Mouse (Mus musculus) thymus, adult 2 months (tissue): ENCODE results near the gene Wsb1. TPM values are rescaled to one million over a fixed set of nuclear protein-coding genes. Genes with fewer than 3 reads are reported as not detected.

ENCODE experiments used
- DNase-seq: peaks from one replicate; pipeline ENCODE4 v3.0.0; 2021
- H3K27ac ChIP-seq: fragments of 200-500 bp; 2 replicates; pipeline ENCODE4 v1.5.1; 2012; ENCODE audit warnings: low read length, control low read depth; ENCODE audit not compliant: control insufficient read depth, insufficient read depth
- H3K27me3 ChIP-seq: fragments of 200-500 bp; 2 replicates; pipeline ENCODE4 v1.6.1; 2012; ENCODE audit warnings: mild to moderate bottlenecking, low read length, moderate library complexity, mixed read lengths; ENCODE audit not compliant: control insufficient read depth, insufficient read depth
- H3K36me3 ChIP-seq: fragments of 200-500 bp; 2 replicates; pipeline ENCODE4 v1.6.1; 2012; ENCODE audit warnings: mild to moderate bottlenecking, low read length, moderate library complexity; ENCODE audit not compliant: control insufficient read depth, insufficient read depth
- H3K4me1 ChIP-seq: fragments of 200-500 bp; replicated peaks from 2 replicates; pipeline ENCODE4 v1.6.1; 2012; ENCODE audit warnings: low read length; ENCODE audit not compliant: control insufficient read depth, insufficient read depth
- H3K4me3 ChIP-seq: fragments of 200-500 bp; 2 replicates; pipeline ENCODE4 v1.5.1; 2012; ENCODE audit warnings: mild to moderate bottlenecking, low read length, control low read depth, moderate library complexity; ENCODE audit not compliant: control insufficient read depth, insufficient read depth
- CTCF ChIP-seq: fragments of 200-500 bp; IDR thresholded peaks from 2 replicates; pipeline ENCODE4 v1.5.1; 2012; ENCODE audit warnings: mild to moderate bottlenecking, control low read depth, low read length, moderate library complexity, borderline replicate concordance; ENCODE audit not compliant: control insufficient read depth, poor library complexity, insufficient read depth; ENCODE audit errors: extremely low read depth
- POLR2A ChIP-seq: fragments of 200-500 bp; IDR thresholded peaks from 2 replicates; pipeline ENCODE4 v1.6.1; 2012; ENCODE audit warnings: mild to moderate bottlenecking, low read length, control low read depth, moderate library complexity; ENCODE audit not compliant: control insufficient read depth, poor library complexity, insufficient read depth; ENCODE audit errors: extremely low read depth
- WGBS: fragments of 180-500 bp; shearing (Covaris S2); methylation state at CpG from one replicate; pipeline ENCODE4 v1.1.7; 2018; 5-methylcytosine and 5-hydroxymethylcytosine counted together
- polyA plus RNA-seq: library from polyadenylated mRNA; depleted of rRNA; stranded (reverse); fragments of >200 nt; gene quantifications from 2 replicates; pipeline ENCODE4 v1.2.3, GENCODE M21; 2012

Wsb1 gene
- polyA plus RNA-seq, 1 experiment = 87.5 TPM

DNA sequence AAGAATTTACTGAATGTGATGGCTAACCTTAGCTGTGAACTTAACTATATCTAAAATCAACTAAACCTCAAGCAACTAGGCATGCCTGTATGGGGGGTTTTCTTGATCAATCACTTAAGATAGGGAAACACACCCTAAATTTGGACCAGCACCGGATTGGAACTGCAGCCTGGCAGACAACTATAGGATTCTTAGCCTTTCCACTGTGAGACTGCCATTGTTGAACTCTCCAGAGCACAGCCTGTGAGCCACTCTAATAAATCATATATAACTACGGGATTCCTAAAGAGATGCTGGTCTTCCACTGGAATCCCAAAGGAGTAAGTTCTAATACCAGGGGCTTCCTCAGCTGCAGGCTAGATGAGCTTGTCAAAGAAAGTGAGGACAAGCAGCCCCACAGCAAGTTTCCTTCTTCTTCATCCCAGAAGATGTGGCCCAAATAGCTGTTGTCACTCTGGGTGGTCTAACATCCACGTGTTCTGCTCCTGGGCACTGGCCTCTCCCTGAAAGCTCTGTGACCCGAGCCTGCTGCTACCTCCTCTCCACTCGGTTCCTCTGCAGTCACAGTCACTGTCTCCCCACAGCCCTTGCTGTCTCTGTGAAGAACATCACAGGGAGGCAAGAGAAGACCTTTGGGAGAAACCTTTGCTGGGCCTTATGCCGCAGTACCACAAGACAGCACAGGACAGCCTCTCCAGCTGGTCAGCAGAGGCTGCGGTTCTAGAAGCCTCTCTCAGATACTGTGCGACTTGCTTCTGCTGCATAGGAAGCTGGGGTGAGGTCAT, 28.9 kb downstream of the Wsb1 start:
- Histone ChIP-seq H3K27ac (no peak overlapping the region), H3K36me3 (no peaks in the 10 kb centered on the region), H3K27me3 (no peaks in the 10 kb centered on the region), H3K4me3 (no peak overlapping the region), H3K4me1 (peaks cover 9% of the 10 kb centered on the region)
- 93% methylated on average over 8 of the region's 8 CpGs for WGBS
- no peak for DNase-seq
- TF ChIP-seq CTCF (no peak), POLR2A (no peak)

DNA sequence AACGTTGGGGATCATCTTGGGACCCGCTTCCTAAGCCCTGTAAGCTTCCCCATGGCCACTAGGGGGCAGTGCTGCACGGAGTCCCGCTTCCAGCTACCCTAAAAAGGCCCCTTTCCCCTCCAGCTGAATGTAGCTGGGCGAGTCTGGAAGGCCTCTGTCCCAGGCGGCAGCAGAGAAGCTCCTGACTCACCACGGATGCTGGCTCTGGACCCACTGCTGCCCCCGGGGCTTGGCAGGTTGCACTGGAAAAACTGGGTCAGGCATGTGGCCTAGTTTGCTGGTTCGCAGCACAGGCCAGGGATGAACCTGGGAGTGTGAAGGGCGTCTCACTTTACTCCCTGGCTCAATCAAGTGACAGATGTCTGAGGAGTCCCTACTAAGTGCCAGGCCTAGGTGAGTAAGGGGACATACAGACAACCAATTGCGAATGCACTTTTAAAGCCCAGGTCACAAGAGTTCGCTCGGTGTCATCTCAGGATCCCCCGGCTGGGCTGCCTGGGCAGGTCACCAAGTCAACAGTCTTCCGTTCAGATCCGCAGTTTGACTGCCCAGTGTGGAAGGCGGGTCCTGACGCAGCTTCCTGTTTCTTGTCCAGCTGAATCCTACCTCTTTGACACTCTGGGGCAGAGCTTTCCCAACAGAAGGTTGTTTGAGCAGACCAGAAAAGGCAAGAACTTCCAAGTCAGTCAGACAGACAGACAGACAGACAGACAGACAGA, 29.8 kb downstream of the Wsb1 start:
- Histone ChIP-seq H3K4me3 (no peak overlapping the region), H3K36me3 (no peaks in the 10 kb centered on the region), H3K27ac (no peak overlapping the region), H3K27me3 (no peaks in the 10 kb centered on the region), H3K4me1 (peaks cover 9% of the 10 kb centered on the region)
- peak; percentile 80 for DNase-seq
- 45% methylated on average over 18 of the region's 18 CpGs for WGBS
- TF ChIP-seq CTCF (peak; percentile 97), POLR2A (no peak)

DNA sequence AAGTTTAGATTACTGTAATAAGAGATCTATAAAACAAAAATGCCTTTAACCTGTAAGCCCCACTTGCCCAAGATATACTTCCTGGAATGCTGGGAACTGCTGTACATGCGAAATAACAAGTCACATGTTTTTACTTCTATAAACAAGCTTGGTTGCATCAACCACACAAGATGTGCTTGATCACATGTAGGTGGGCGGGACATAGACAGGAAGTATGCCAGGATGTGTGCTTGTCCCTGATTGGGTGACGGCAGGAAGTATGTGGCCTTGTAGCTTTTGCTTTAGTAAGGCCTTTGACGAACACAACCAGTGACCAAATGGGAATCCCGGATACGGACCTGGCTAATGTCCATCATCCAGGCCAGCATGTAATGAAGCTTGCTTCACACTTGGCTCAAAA, 31.1 kb downstream of the Wsb1 start:
- TF ChIP-seq CTCF (no peak), POLR2A (no peak)
- Histone ChIP-seq H3K27me3 (no peaks in the 10 kb centered on the region), H3K27ac (no peak overlapping the region), H3K4me3 (no peak overlapping the region), H3K4me1 (peaks cover 9% of the 10 kb centered on the region), H3K36me3 (no peaks in the 10 kb centered on the region)
- DNase-seq = peak; percentile 9
- 94% methylated on average over 6 of the region's 6 CpGs for WGBS

DNA sequence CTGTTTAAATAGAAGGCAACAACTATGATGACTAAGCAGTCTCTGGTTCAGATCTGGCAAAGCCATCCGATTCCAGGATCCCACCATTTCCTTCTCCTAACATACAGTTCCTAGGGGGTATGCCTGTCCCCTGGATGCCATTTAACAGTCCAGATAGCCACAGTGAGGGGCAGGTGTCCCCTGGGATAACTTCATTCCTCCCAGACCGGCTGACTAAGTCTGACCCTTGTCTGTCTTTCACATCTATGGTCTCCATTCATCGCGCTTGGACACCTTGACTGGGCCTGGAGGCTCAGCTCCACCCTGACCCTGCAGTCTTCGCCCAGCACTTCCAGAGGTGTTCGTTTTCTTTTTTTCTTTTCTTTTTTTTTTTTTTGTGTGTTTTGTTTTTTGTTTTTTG, 31.8 kb downstream of the Wsb1 start:
- Histone ChIP-seq H3K4me3 (no peak overlapping the region), H3K27me3 (no peaks in the 10 kb centered on the region), H3K4me1 (peaks cover 9% of the 10 kb centered on the region), H3K36me3 (no peaks in the 10 kb centered on the region), H3K27ac (no peak overlapping the region)
- WGBS = 96% methylated on average over 6 of the region's 6 CpGs
- DNase-seq = no peak
- TF ChIP-seq POLR2A (no peak), CTCF (no peak)

DNA sequence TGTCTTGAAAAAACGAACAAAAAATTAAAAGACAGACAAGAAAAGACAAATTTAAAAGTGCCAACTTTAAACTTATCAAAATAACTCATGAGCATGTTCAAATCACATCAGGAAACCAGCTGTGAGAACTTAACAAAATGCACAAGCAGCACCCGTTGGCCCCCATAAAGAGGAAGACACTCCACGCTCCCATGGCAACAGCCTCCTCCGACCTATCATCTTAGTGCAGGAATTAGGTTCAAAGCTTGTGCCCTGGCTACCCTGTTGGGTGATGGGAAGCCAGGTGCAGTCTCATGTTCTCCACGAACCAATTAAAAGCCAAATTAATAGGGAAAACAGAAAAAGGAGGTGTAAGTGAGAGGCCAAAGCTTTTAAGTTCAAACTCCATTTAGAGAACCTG, 32.8 kb downstream of the Wsb1 start:
- Histone ChIP-seq H3K4me1 (peaks cover 9% of the 10 kb centered on the region), H3K27me3 (no peaks in the 10 kb centered on the region), H3K4me3 (no peak overlapping the region), H3K36me3 (no peaks in the 10 kb centered on the region), H3K27ac (no peak overlapping the region)
- 30% methylated on average over 5 of the region's 5 CpGs for WGBS
- TF ChIP-seq POLR2A (no peak), CTCF (no peak)
- peak; percentile 25 for DNase-seq

DNA sequence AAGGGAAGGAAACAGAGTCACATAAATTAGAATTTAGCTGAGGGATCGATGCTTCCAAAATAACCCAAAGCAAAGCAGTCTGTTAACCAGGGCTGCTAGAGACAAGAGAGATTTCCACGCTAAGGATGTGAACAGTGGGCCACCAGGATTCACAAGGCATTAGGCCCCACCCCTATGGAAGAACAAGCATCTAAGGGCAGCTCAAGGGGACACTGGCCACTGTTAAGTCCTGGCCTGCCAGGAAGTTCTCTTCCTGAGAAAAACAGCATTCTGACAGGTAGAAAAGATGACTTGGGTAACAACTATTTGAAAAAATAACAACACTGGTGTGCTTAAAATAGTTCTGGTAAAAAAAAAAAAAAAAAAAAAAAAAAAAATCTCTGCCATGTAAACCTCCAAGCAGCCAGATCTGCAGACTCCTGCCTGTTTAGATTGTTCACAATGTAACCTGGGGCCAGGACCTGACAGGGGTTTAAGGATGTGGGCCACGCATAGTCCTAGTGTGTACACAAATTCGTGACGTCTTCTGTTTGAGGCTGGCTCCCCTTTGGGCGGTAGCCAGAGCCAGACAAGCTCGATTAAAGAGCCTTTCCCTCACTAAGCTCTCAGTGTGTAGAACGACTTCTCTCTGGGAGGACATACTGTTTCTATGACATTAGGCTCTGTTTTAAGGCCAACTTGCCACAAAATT, 35.4 kb downstream of the Wsb1 start:
- H3K27me3 ChIP-seq = no peaks in the 10 kb centered on the region
- H3K27ac ChIP-seq = no peak overlapping the region
- TF ChIP-seq POLR2A = no peak
- no peak for TF ChIP-seq CTCF
- no peak overlapping the region for H3K4me3 ChIP-seq
- H3K4me1 ChIP-seq = 0 out of 2 replicates have a peak, but pooled peaks cover 8% of the 10 kb centered on the region
- no peaks in the 10 kb centered on the region for H3K36me3 ChIP-seq
- DNase-seq = no peak
- 90% methylated on average over 8 of the region's 8 CpGs for WGBS
